Comparison of ENCODE assay signal across 8 mouse cellular contexts in the genomic region with DNA sequence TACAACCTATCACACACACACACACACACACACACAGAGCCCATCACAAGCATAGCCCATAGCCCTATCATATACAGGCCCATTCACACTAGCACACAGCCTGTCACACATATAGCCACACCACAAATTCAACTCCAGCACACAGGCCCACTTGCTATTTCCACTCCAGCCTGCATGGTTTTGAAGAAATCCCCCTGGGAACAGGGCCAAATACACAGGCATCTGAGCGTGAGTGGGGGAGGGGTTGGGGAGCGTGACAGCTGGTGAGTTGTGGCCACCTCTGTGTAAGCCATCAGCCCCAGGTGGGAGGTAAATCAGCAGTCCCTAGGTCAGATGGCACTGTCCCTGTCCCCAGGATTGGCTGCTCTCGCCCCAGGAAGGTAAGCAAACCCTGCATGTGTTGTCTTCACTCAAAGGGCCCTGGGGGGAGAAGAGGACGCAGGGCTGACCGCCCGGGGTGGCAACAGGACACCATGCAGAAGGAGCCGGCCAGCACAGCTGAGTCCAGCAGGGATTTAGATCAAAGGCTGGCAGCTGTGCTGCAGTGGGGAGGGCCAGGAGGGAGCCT.
DNase-seq lines count a peak whose midpoint lies in the region; ATAC-seq lines count a peak whose summit lies in the region.

No protein-coding gene starts in this region.

- DNase-seq in right cerebral cortex, postnatal 4 days, result peak; percentile 38
- DNase-seq in right cerebral cortex, adult 2 months (ENCODE audit: low spot score in 2 of 2), result no peak
- DNase-seq in gastrocnemius, adult 8-10 months (ENCODE audit: low spot score in 2 of 2), result peak; percentile 78 to 89
- peak; percentile 55 for DNase-seq in lung, postnatal 10 days
- DNase-seq in frontal cortex, postnatal 36 days (ENCODE audit: low spot score in 2 of 2), result no peak
- no peak for DNase-seq in layer of hippocampus, adult 9-10 months (ENCODE audit: low spot score)
- no peak for DNase-seq in heart, adult 8-10 months (ENCODE audit: low spot score)

- no peak for ATAC-seq in inflammation-experienced regulatory T-cells, adult 6 months

Comparison
In these comparisons a context has a peak if more than half of its experiments do, and no peak if none do; other contexts are left out.
1. DNase-seq: peak in right cerebral cortex, postnatal 4 days (single experiment), gastrocnemius, adult 8-10 months (2 of 2) and lung, postnatal 10 days (single experiment); none in right cerebral cortex, adult 2 months (0 of 2), frontal cortex, postnatal 36 days (0 of 2), layer of hippocampus, adult 9-10 months (single experiment) and heart, adult 8-10 months (single experiment).